Mouse (Mus musculus) kidney, embryonic 14.5 days (tissue): ENCODE measurements around the gene AW011738. TPM values are rescaled to one million over a fixed set of nuclear protein-coding genes. Genes with fewer than 3 reads are reported as not detected.
A peak's percentile ranks its signal among the peaks of the same experiment; 100 is the strongest.

Experiments
- ATAC-seq: fragments of 200-750 bp; cut with Nextera tagmentation; 2 replicates; pipeline ENCODE4 v1.8.0; 2017; ENCODE audit warnings: moderate number of reproducible peaks, mild to moderate bottlenecking, moderate TSS enrichment, moderate library complexity; ENCODE audit not compliant: low FRiP score, low TSS enrichment
- H3K27ac ChIP-seq: fragments of 300-500 bp; sonication (generic); 2 replicates; pipeline ENCODE4 v1.5.1; 2014; ENCODE audit warnings: low read depth, mild to moderate bottlenecking, low read length, moderate library complexity, mixed read lengths
- H3K27me3 ChIP-seq: fragments of 300-500 bp; sonication (generic); 2 replicates; pipeline ENCODE4 v1.6.1; 2014; ENCODE audit warnings: mild to moderate bottlenecking, low read length; ENCODE audit not compliant: control insufficient read depth, insufficient read depth
- H3K36me3 ChIP-seq: fragments of 300-500 bp; sonication (generic); 2 replicates; pipeline ENCODE4 v1.6.1; 2014; ENCODE audit warnings: low read length, mixed read lengths; ENCODE audit not compliant: control insufficient read depth, insufficient read depth
- H3K4me1 ChIP-seq: fragments of 300-500 bp; sonication (generic); 2 replicates; pipeline ENCODE4 v1.6.1; 2014; ENCODE audit warnings: low read length, mixed read lengths; ENCODE audit not compliant: control insufficient read depth, insufficient read depth
- H3K4me2 ChIP-seq: fragments of 300-500 bp; sonication (generic); replicated peaks from 2 replicates; pipeline ENCODE4 v1.6.1; 2014; ENCODE audit warnings: low read depth, mild to moderate bottlenecking, low read length
- H3K4me3 ChIP-seq: fragments of 300-500 bp; sonication (generic); 2 replicates; pipeline ENCODE4 v1.5.1; 2014; ENCODE audit warnings: mild to moderate bottlenecking, low read length
- H3K9ac ChIP-seq: fragments of 300-500 bp; sonication (generic); 2 replicates; pipeline ENCODE4 v1.6.1; 2014; ENCODE audit warnings: low read depth, mild to moderate bottlenecking, low read length, moderate library complexity
- H3K9me3 ChIP-seq: fragments of 300-500 bp; sonication (generic); 2 replicates; pipeline ENCODE4 v1.6.1; 2016; ENCODE audit warnings: low read length; ENCODE audit not compliant: control insufficient read depth
- WGBS: fragments of 180-500 bp; shearing (Covaris S2); extraction: QIAGEN DNeasy Blood & Tissue Kit; methylation state at CpG from one replicate; pipeline ENCODE4 v1.1.7; 2014; 5-methylcytosine and 5-hydroxymethylcytosine counted together
- polyA plus RNA-seq: library from polyadenylated mRNA; unstranded; fragments of >200 nt; fragmentation: Nextera tagmentation; extraction: Ambion mirVana; gene quantifications from 2 replicates; pipeline ENCODE4 v1.2.1, GENCODE M21; 2014

The AW011738 gene
- polyA plus RNA-seq, result 1.0 and 1.6 TPM in 2 replicates

DNA sequence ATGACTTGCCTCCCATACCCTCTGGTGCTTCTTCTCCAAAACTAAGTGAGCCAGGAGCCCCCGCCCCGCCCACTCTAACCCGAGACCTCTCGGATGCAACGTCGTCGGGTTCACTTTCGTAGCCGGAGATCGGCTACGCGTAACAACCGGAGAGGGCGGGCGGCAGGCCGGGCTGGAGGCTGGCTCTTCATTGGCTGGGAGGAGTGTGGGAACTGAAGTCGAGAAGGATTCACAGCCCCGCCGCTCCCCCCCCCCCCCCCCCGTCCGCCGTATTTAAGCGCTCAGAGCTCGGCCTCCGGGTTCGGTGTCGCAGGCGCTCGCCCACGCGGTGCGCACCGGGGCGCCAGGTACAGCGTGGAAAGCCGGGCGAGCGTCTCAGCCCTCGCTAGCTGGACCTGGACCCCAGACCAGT lies at the start of gene AW011738:
AW011738 (plus strand) TSS at position 304 of the 412 bp plus-strand sequence.
- no peaks in the 10 kb centered on the region; the same call in 1 of the 2 replicates for H3K27me3 ChIP-seq
- ATAC-seq, result peak; percentile 82
- H3K4me1 ChIP-seq, result no peaks in the 10 kb centered on the region
- peak within 1 kb of the TSS; percentile 88 for H3K4me2 ChIP-seq
- no peaks in the 10 kb centered on the region for H3K36me3 ChIP-seq
- H3K27ac ChIP-seq, result peak within 1 kb of the TSS; percentile 12; the same call in 1 of the 2 replicates
- peak within 1 kb of the TSS; percentile 50 for H3K4me3 ChIP-seq
- WGBS, result under 1% methylated on average over 25 of the region's 39 CpGs
- H3K9me3 ChIP-seq, result no peaks in the 10 kb centered on the region
- peak within 1 kb of the TSS; percentile 65 for H3K9ac ChIP-seq

DNA sequence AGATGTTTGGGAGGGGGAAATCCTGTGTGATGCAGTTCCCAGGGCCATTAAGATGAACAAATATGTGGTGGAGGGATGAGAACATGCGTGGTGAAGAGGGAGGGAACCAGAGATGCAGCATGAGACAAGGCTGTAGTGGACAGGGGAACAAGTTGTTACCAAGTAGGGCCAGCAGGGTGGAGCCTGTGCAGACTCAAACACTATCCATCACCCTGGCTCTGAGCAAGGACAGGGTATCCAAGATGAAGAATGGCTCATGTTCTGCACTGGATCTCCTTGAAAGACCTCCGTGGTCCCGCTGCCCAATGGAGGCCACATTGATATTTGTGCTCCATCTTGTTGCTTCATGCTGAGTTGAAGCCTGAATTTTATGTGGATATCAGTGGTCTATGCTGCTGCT lies 48.3 kb upstream of the AW011738 start:
- Histone ChIP-seq H3K36me3 (no peaks in the 10 kb centered on the region), H3K4me3 (no peak overlapping the region), H3K27ac (no peak overlapping the region), H3K9me3 (peaks cover 5% of the 10 kb centered on the region; the same call in 1 of the 2 replicates), H3K4me2 (no peak overlapping the region), H3K4me1 (no peaks in the 10 kb centered on the region), H3K9ac (no peak overlapping the region), H3K27me3 (no peaks in the 10 kb centered on the region)
- 93% methylated on average over 3 of the region's 3 CpGs for WGBS
- ATAC-seq, result no peak

DNA sequence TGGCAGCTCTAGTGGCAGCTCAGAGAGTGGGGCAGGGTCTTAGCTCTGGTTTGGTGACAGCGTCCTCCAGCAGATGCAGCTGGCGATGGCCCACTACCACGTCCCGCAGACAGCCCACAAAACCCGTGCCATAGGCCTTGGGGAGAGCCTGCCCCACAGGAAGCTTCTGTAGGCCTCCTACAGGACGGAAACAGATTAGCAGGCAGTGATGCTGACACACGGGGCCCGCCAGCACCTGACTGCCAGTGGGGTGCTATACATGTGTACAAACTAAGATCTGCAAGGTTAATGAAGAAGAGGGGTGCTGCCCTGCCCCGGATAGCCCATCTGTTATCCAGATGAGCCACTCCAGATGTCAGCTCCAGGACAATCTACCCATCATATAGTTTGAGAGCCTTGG lies 36.6 kb upstream of the AW011738 start:
- Histone ChIP-seq H3K27me3 (no peaks in the 10 kb centered on the region), H3K4me2 (no peak overlapping the region), H3K4me3 (no peak overlapping the region), H3K36me3 (peaks cover 78% of the 10 kb centered on the region), H3K9me3 (peaks cover 11% of the 10 kb centered on the region), H3K4me1 (no peaks in the 10 kb centered on the region), H3K27ac (no peak overlapping the region), H3K9ac (no peak overlapping the region)
- WGBS, result 92% methylated on average over 9 of the region's 9 CpGs
- no peak for ATAC-seq

DNA sequence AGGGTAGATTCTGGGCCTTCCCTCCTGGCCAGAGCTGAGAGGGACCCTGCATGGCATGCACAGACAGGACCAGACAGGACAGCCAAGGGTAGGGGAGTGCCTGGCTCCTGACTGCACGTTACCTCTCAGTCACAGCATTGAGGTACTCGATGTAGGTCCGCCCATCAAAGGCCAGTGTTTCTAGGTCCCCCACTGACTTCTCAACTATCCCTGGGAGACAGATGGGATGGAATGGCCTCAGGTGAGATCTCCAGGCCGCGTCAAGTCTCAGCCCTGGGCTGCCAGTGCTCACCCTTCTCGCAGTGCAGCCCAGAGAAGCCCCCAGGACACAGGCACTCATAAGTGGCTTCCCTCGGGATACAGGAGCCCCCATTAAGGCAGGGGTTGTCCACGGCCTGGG lies 34.5 kb upstream of the AW011738 start:
- over 99% methylated on average over 8 of the region's 8 CpGs for WGBS
- ATAC-seq, result no peak
- Histone ChIP-seq H3K27ac (no peak overlapping the region), H3K4me3 (no peak overlapping the region), H3K27me3 (no peaks in the 10 kb centered on the region), H3K4me1 (no peaks in the 10 kb centered on the region), H3K4me2 (no peak overlapping the region), H3K36me3 (peaks cover 96% of the 10 kb centered on the region), H3K9ac (no peak overlapping the region), H3K9me3 (no peaks in the 10 kb centered on the region)

DNA sequence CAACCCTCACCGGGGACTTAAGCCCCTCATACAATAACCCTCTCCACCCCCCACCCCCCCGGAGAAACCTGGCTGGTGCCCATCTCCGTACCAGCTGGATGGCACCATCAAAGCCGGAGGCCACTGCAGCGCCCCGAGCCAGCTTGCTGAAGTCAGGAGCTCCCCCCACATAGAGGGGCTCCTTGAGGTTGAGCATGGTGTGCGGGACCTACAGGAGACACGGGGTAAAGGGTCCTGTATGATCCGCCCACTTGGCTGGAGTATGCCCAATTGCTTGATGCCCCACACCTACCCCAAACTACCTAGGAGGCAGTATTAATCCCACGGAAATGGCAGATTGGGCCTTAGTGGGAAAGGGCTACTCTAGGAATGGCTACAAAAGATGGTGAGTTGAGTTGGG lies 34.0 kb upstream of the AW011738 start:
- no peak for ATAC-seq
- H3K4me3 ChIP-seq, result no peak overlapping the region
- H3K36me3 ChIP-seq, result peaks cover 96% of the 10 kb centered on the region
- no peaks in the 10 kb centered on the region for H3K27me3 ChIP-seq
- no peak overlapping the region for H3K9ac ChIP-seq
- no peaks in the 10 kb centered on the region for H3K9me3 ChIP-seq
- 95% methylated on average over 10 of the region's 10 CpGs for WGBS
- no peak overlapping the region for H3K27ac ChIP-seq
- no peak overlapping the region for H3K4me2 ChIP-seq
- H3K4me1 ChIP-seq, result no peaks in the 10 kb centered on the region

DNA sequence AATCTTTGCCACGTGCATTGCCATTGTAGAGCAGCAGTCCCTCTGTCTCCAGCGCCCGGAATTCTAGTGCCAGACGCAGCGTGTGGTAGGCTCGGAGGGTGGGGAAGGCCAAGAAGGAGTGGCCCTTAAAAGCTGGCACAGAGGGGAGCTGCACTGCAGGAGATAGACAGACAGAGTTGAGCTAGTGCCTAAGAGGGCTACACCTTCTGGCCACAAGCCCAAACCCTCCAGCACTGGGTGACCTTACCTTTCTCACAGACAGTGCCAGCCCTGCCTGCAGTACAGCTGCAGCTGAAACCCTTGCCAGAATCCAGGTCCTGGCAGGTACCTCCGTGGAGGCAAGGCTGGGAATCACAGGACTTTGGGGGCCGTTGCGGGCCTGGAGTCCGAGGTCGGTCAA lies 31.3 kb upstream of the AW011738 start:
- Histone ChIP-seq H3K9ac (no peak overlapping the region), H3K9me3 (no peaks in the 10 kb centered on the region), H3K27me3 (no peaks in the 10 kb centered on the region), H3K4me1 (no peaks in the 10 kb centered on the region), H3K27ac (no peak overlapping the region), H3K4me2 (no peak overlapping the region), H3K4me3 (no peak overlapping the region), H3K36me3 (peaks cover 98% of the 10 kb centered on the region)
- no peak for ATAC-seq
- WGBS, result 95% methylated on average over 11 of the region's 11 CpGs

DNA sequence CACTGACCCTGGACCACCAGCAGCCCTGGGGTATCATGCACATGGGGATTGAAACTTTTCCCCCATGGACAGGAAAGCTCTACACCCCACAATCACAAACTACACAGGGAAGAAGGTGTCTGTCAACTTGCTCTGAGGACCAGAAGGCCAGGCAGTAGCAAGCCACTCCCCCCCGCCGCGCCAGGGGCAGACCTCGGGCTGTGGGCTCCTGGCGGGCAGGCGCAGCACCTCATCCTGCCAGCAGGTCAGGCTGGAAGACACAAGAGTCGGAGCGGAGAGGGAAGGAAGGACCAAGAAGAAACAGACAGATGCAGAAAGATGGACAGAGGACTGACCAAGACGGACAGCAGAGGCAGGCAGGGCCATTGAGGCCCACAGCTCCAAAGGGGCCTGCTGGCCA lies 25.5 kb upstream of the AW011738 start:
- Histone ChIP-seq H3K9ac (no peak overlapping the region), H3K9me3 (no peaks in the 10 kb centered on the region), H3K36me3 (peaks cover 83% of the 10 kb centered on the region), H3K27me3 (no peaks in the 10 kb centered on the region), H3K4me1 (no peaks in the 10 kb centered on the region), H3K27ac (no peak overlapping the region), H3K4me2 (no peak overlapping the region), H3K4me3 (no peak overlapping the region)
- ATAC-seq, result no peak
- WGBS, result 95% methylated on average over 9 of the region's 9 CpGs

DNA sequence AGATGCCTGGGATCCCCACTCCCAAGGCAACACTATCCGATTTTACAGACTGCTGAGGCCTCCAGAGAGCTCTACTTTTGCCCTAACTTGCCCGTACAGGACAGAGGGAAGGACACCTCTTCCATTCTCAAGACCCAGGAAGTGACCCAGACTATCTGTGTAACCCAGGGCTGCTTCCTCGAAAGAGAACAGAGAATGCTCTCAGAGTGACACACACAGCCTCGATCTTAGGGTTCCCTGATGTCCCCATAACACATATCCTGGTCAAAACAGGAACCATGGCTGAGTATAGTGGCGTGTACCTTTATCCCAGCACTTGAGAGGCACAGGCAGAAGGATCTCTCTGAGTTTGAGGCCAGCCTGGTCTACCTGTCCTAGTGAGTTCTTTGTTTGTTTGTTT lies 19.4 kb upstream of the AW011738 start:
- Histone ChIP-seq H3K36me3 (peaks cover 44% of the 10 kb centered on the region), H3K4me1 (peaks cover 30% of the 10 kb centered on the region), H3K9me3 (no peaks in the 10 kb centered on the region), H3K4me3 (no peak overlapping the region), H3K4me2 (no peak overlapping the region), H3K27ac (no peak overlapping the region), H3K27me3 (no peaks in the 10 kb centered on the region), H3K9ac (no peak overlapping the region)
- no peak for ATAC-seq
- WGBS, result 84% methylated on average over 5 of the region's 5 CpGs

DNA sequence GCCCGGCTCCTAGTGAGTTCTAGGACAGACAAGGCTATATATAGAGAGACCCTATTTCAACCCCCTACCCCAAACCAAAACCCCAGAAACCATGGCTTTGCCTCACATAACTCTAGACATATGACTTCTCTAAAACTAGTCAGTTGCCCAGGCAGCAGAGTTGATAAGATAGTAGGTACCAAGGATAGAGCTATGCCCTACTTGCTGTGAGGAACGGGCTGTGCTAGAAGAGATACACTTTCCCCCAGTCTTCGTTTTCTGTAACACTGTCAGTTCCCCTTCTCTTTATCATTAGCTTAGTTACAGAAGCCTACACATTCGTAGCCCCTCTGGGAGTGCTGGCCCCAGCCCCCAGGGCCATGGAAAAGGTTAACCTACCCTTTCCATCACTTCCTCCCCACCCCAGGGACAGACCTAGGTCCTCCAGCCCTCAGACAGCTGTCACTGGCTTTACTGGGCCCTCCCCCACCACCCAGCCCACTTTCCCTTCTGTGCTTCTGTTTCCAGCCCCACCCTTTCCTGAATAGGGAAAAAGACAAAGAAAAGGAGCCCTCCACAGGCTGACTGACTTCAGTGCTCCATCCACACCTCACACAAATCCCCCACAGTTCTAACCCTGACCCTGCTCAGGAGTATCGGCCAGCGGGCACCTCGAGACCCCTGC lies 18.7 kb upstream of the AW011738 start:
- no peak for ATAC-seq
- Histone ChIP-seq H3K4me1 (peaks cover 37% of the 10 kb centered on the region), H3K4me3 (no peak overlapping the region), H3K36me3 (peaks cover 37% of the 10 kb centered on the region), H3K27ac (no peak overlapping the region), H3K27me3 (no peaks in the 10 kb centered on the region), H3K9me3 (no peaks in the 10 kb centered on the region), H3K9ac (no peak overlapping the region; the same call in 1 of the 2 replicates), H3K4me2 (no peak overlapping the region)
- 77% methylated on average over 7 of the region's 7 CpGs for WGBS
